Mouse (Mus musculus) spleen, adult 2 months (tissue): Measurements from ENCODE around the gene Plekha6. TPM values are rescaled to one million over a fixed set of nuclear protein-coding genes. Genes with fewer than 3 reads are reported as not detected.
"Not testable (repeated sequence)": the region's sequence is repeated elsewhere in the genome, so short reads cannot be mapped to it uniquely, and the experiment has no call there.

ENCODE experiments used
- DNase-seq, 2 experiments: peaks; one replicate each; pipeline versions ENCODE4 v3.0.0 to v3.0.0-alpha.2; 2012 to 2021; ENCODE audit warnings: low spot score in 2 of 2, low read depth in 1 of 2
- H3K27ac ChIP-seq: fragments of 200-500 bp; 2 replicates; pipeline ENCODE4 v1.5.1; 2012; ENCODE audit warnings: low read length, inconsistent platforms; ENCODE audit not compliant: insufficient read depth
- H3K27me3 ChIP-seq: fragments of 200-500 bp; 2 replicates; pipeline ENCODE4 v1.6.1; 2012; ENCODE audit warnings: mild to moderate bottlenecking, moderate library complexity, low read length, inconsistent platforms; ENCODE audit not compliant: control insufficient read depth, insufficient read depth
- H3K36me3 ChIP-seq: fragments of 200-500 bp; 2 replicates; pipeline ENCODE4 v1.6.1; 2012; ENCODE audit warnings: mild to moderate bottlenecking, low read length, inconsistent platforms; ENCODE audit not compliant: control insufficient read depth, insufficient read depth
- H3K4me1 ChIP-seq: fragments of 200-500 bp; 2 replicates; pipeline ENCODE4 v1.6.1; 2011; ENCODE audit warnings: inconsistent platforms; ENCODE audit not compliant: control insufficient read depth, insufficient read depth, insufficient read length
- H3K4me3 ChIP-seq: fragments of 200-500 bp; 2 replicates; pipeline ENCODE4 v1.5.1; 2011; ENCODE audit warnings: mild to moderate bottlenecking, inconsistent platforms; ENCODE audit not compliant: insufficient read depth, insufficient read length; ENCODE audit errors: extremely low read depth
- CTCF ChIP-seq: fragments of 200-500 bp; IDR thresholded peaks from 2 replicates; pipeline ENCODE4 v1.5.1; 2011; ENCODE audit warnings: mild to moderate bottlenecking, inconsistent platforms; ENCODE audit not compliant: insufficient read depth, insufficient read length, insufficient replicate concordance; ENCODE audit errors: extremely low read depth
- POLR2A ChIP-seq: fragments of 200-500 bp; IDR thresholded peaks from 2 replicates; pipeline ENCODE4 v1.6.1; 2011; ENCODE audit warnings: low read depth, low read length, inconsistent platforms
- WGBS: fragments of 180-500 bp; shearing (Covaris S2); methylation state at CpG from one replicate; pipeline ENCODE4 v1.1.7; 2018; 5-methylcytosine and 5-hydroxymethylcytosine counted together
- polyA plus RNA-seq: library from polyadenylated mRNA; depleted of rRNA; stranded (reverse); fragments of >200 nt; gene quantifications from 2 replicates; pipeline ENCODE4 v1.2.3, GENCODE M21; 2012

The Plekha6 gene
- polyA plus RNA-seq, 1 experiment: 26.0 TPM

- DNase-seq: no peak
- no peak overlapping the region for H3K27ac ChIP-seq
- no peak overlapping the region for H3K4me3 ChIP-seq
- TF ChIP-seq POLR2A (no peak), CTCF (no peak)
- peaks cover 4% of the 10 kb centered on the region; the same call in 1 of the 2 replicates for H3K4me1 ChIP-seq
- WGBS: 88% methylated on average over 6 of the region's 6 CpGs
- H3K27me3 ChIP-seq: 0 out of 2 replicates have a peak, but pooled peaks cover 2% of the 10 kb centered on the region
- H3K36me3 ChIP-seq: no peaks in the 10 kb centered on the region
Measured at GRCm38 (mm10) chr1:133328299-133328795, 164.3 kb downstream of the Plekha6 start.

- Histone ChIP-seq H3K4me3 (no peak overlapping the region), H3K36me3 (no peaks in the 10 kb centered on the region), H3K27ac (no peak overlapping the region), H3K27me3 (0 out of 2 replicates have a peak, but pooled peaks cover 2% of the 10 kb centered on the region), H3K4me1 (peaks cover 4% of the 10 kb centered on the region; the same call in 1 of the 2 replicates)
- no peak for TF ChIP-seq CTCF
- TF ChIP-seq POLR2A: no peak
- 16% methylated on average over 34 of the region's 34 CpGs for WGBS
- no peak for DNase-seq
Measured at GRCm38 (mm10) chr1:133328896-133329637, 165.1 kb downstream of the Plekha6 start.

GRCm38 (mm10) chr1:133329638-133329964, 165.6 kb downstream of the Plekha6 start:
- no peaks in the 10 kb centered on the region for H3K36me3 ChIP-seq
- TF ChIP-seq CTCF: no peak
- TF ChIP-seq POLR2A: no peak
- H3K27ac ChIP-seq: no peak overlapping the region
- H3K4me1 ChIP-seq: peaks cover 4% of the 10 kb centered on the region; the same call in 1 of the 2 replicates
- no peak for DNase-seq
- no peak overlapping the region for H3K4me3 ChIP-seq
- 27% methylated on average over 7 of the region's 7 CpGs for WGBS
- 0 out of 2 replicates have a peak, but pooled peaks cover 2% of the 10 kb centered on the region for H3K27me3 ChIP-seq

GRCm38 (mm10) chr1:133331142-133331541, 167.1 kb downstream of the Plekha6 start:
- H3K36me3 ChIP-seq: no peaks in the 10 kb centered on the region
- no peak overlapping the region for H3K4me3 ChIP-seq
- WGBS: 77% methylated on average over 3 of the region's 3 CpGs
- DNase-seq: no peak
- peaks cover 4% of the 10 kb centered on the region; the same call in 1 of the 2 replicates for H3K4me1 ChIP-seq
- 0 out of 2 replicates have a peak, but pooled peaks cover 2% of the 10 kb centered on the region for H3K27me3 ChIP-seq
- TF ChIP-seq POLR2A (no peak), CTCF (no peak)
- H3K27ac ChIP-seq: no peak overlapping the region

GRCm38 (mm10) chr1:133332656-133333430, 168.8 kb downstream of the Plekha6 start:
- WGBS: 87% methylated on average over 11 of the region's 11 CpGs
- no peak overlapping the region for H3K4me3 ChIP-seq
- no peak overlapping the region for H3K27ac ChIP-seq
- peaks cover 4% of the 10 kb centered on the region; the same call in 1 of the 2 replicates for H3K4me1 ChIP-seq
- TF ChIP-seq CTCF (no peak), POLR2A (no peak)
- DNase-seq: no peak
- no peaks in the 10 kb centered on the region for H3K36me3 ChIP-seq
- H3K27me3 ChIP-seq: 0 out of 2 replicates have a peak, but pooled peaks cover 2% of the 10 kb centered on the region

- no peak for DNase-seq
- Histone ChIP-seq H3K27me3 (0 out of 2 replicates have a peak, but pooled peaks cover 2% of the 10 kb centered on the region), H3K36me3 (no peaks in the 10 kb centered on the region), H3K4me3 (no peak overlapping the region), H3K27ac (no peak overlapping the region), H3K4me1 (peaks cover 4% of the 10 kb centered on the region; the same call in 1 of the 2 replicates)
- TF ChIP-seq POLR2A: no peak
- TF ChIP-seq CTCF: no peak
- 89% methylated on average over 6 of the region's 6 CpGs for WGBS
Measured at GRCm38 (mm10) chr1:133333937-133334336, 169.9 kb downstream of the Plekha6 start.

GRCm38 (mm10) chr1:133340403-133340802, 176.4 kb downstream of the Plekha6 start:
- not testable (repeated sequence) for H3K4me3 ChIP-seq, DNase-seq
- 56% methylated on average over 1 of the region's 1 CpGs for WGBS

More at GRCm38 (mm10) chr1:133340403-133340802, 176.4 kb downstream of the Plekha6 start:
- H3K27ac ChIP-seq, H3K36me3 ChIP-seq, H3K4me1 ChIP-seq, H3K27me3 ChIP-seq: not testable (repeated sequence)
